Mouse (Mus musculus) large intestine, adult 2 months (tissue): ENCODE measurements around the gene Smarcb1. TPM values are rescaled to one million over a fixed set of nuclear protein-coding genes. Genes with fewer than 3 reads are reported as not detected.
"Not testable (repeated sequence)": the region's sequence is repeated elsewhere in the genome, so short reads cannot be mapped to it uniquely, and the experiment has no call there.

Experiments used
- DNase-seq: peaks from one replicate; pipeline ENCODE4 v3.0.0-alpha.2; 2012; ENCODE audit warnings: low read depth, low spot score
- WGBS: fragments of 180-500 bp; shearing (Covaris S2); methylation state at CpG from one replicate; pipeline ENCODE4 v1.1.7; 2018; 5-methylcytosine and 5-hydroxymethylcytosine counted together
- polyA plus RNA-seq: library from polyadenylated mRNA; depleted of rRNA; stranded (reverse); fragments of >200 nt; gene quantifications from 2 replicates; pipeline ENCODE4 v1.2.3, GENCODE M21; 2012; rRNA removed

Gene Smarcb1
- polyA plus RNA-seq, 1 experiment, result 48.6 TPM

- under 1% methylated on average over 46 of the region's 46 CpGs for WGBS
- not testable (repeated sequence) for DNase-seq
Observed at GRCm38 (mm10) chr10:75859786-75860470, 61.5 kb downstream of the Smarcb1 start, which contains the start of gene Mif. Mif (minus strand) TSS chr10:75860240.

- 3% methylated on average over 27 of the region's 27 CpGs for WGBS
- DNase-seq, result no peak
Observed at GRCm38 (mm10) chr10:75859107-75859746, 62.2 kb downstream of the Smarcb1 start.

- no peak for DNase-seq
- WGBS, result 59% methylated on average over 4 of the region's 4 CpGs
Observed at GRCm38 (mm10) chr10:75857598-75857997, 63.8 kb downstream of the Smarcb1 start.

DNA sequence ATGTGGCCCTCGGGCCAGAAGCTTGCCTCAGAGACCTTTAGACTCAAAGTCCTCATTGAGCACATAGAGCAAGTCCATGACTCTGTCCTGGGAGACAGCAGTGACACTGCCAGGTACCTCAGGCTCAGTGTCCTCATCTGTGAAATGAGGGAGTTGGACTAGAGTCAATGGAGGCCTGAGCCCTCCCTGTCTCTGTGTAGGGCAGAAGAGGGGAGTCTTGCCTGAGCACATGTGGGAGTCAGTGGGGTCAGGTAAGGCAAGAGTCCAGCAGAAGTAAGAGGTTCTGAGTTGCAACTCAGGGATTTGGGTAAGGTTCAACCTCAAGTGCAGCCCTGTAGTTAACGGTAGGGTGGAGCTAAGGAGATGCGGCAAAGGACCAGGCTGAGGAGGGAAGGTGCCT lies 64.4 kb downstream of the Smarcb1 start:
- WGBS, result 73% methylated on average over 3 of the region's 3 CpGs
- DNase-seq, result no peak

DNA sequence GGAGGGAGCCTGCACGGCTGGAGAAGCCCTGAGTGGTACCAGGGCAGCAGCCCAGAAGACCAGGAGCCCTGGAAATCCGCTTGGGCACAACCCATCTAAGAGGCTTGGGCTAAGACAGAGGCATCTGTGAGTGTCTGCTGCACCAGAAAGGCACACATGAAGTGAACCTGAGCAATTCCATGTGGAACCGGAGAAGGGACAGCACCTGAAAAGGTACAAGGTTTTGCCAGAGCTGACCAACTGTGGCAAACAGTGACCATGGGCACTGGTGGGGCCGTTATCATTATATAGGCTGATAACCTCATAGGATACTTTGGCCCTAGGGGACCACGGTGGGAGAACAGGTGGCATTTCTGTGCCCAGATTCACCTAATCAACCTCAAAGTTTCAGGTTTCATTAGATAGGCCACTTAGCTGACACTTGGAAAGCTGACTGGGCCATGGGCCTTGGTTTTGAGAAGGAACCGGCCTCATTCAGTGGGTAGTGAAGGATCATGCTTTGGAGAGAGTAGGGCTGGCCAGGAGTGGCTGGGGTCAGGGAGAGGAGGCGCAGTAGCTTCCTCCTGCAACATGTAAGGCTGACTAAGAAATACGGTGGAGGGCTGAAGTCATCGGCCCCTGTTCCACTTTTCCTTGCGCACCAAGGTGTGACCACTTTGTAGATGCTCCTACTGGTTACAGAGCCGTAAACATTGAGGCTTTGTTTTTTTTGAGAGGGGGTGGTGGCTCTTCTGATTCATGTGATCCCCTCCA lies 65.1 kb downstream of the Smarcb1 start:
- DNase-seq, result no peak
- WGBS, result 87% methylated on average over 11 of the region's 11 CpGs

- no peak for DNase-seq
- WGBS, result 94% methylated on average over 15 of the region's 15 CpGs
Observed at GRCm38 (mm10) chr10:75855416-75855981, 65.9 kb downstream of the Smarcb1 start.

DNA sequence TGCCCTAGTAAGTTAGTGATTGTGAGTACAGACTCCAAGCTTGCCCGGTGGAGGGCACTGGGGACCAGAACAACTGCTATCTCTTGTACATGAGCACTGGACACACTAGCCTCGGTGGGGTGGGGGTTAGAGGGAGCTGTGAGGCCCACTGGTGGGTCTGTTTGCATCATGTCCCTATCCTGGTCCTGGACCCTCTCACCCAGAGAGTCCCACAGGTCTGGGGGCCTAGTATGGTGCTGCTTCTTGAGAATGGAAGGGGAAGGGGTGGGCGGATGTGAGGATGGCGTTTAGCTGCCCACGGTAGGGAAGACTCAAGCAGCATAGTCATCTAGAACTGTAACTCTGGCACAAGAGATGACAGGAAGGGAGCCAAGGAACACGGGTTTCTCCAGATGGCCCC lies 66.6 kb downstream of the Smarcb1 start:
- 88% methylated on average over 6 of the region's 6 CpGs for WGBS
- no peak for DNase-seq

GRCm38 (mm10) chr10:75854096-75854495 lies 67.3 kb downstream of the Smarcb1 start:
- DNase-seq, result no peak
- WGBS, result 64% methylated on average over 5 of the region's 5 CpGs

DNA sequence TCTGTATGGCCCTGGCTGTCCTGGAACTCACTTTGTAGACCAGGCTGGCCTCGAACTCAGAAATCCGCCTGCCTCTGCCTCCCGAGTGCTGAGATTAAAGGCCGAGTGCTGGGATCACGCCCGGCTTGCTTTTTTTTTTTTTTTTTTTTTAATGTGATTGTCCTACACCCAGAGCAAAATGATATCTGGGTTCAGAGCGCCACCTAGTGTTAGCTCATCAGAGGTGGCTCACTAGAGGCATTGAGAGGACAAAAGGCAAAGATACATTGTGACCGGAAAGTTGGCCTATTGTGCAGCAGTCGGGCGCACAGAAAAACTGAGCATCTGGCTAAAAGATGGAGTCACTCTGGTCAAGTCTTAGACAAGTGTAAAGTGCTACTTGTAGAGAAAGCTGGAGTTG lies 68.0 kb downstream of the Smarcb1 start:
- DNase-seq, result no peak
- 15% methylated on average over 10 of the region's 10 CpGs for WGBS

DNA sequence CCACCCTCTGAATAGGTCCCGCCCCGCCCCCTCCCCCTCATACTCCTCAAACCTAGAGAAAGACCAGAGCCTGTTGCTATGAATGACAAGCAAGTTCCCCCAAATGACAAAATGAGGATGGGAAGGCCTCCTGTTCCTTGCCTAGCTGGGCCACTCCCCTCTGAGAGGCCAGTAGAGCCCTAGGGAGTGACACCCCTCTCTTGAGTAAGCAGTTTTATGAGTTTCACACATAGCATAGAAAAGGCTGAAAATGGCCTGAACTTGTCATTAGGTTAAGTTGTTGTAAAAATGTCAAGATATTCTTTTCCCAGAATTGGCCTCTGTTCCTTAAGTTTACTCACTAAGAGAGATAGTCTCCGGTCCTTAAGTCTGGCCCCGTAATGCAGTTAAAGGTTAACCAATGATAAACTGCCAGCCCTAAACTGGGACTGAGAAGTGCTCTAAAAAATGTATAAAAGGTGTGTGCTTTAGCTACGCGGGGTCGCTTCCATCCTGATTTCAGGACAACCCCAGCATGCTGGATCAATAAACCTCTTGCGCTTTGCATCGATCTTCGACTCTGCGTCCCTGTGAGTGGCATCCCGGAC lies 68.8 kb downstream of the Smarcb1 start:
- no peak for DNase-seq
- whole genome bisulfite sequencing, result 46% methylated on average over 12 of the region's 12 CpGs

DNA sequence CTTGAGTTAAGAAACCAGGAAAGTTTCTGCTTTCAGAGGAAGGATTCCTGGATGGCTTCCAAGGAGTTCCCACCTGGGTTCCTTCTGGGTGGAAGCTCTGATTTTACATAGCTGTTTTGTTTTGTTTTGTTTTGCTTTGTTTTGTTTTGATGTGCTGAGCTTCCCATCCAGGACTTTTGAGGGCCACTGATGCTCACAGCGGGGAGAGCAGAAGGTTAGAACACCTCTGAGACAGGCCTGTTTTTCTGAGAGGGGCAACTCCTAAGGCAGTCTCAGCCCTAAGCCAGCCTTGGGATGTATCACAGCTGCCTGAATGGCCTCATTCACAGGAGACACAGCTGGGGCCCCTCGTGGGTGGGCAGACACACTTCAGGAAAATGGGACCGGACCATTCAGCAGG lies 69.7 kb downstream of the Smarcb1 start:
- WGBS, result 73% methylated on average over 3 of the region's 3 CpGs
- no peak for DNase-seq

GRCm38 (mm10) chr10:75851076-75851475 lies 70.3 kb downstream of the Smarcb1 start:
- DNase-seq, result no peak

DNA sequence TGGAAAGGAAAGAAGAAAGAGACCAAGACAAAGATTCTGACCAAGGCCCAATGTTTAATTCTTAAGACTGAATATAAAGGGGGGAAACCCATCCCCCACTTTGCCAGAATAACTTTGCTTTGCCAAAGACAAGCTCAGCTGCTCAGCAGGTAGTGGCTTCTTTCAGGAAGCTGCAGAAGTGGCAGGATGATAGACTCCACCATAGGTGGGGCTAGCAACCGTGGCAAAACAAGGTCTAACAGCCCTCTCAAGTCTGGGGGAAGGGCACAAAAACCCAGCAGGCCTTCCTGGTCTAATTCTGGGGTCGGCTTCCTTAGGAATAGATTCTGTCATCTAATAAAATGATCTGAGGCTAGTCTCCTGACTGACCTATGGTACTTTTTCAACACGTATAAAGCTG lies 73.0 kb downstream of the Smarcb1 start:
- 32% methylated on average over 3 of the region's 3 CpGs for whole genome bisulfite sequencing
- no peak for DNase-seq

More at GRCm38 (mm10) chr10:75851076-75851475, 70.3 kb downstream of the Smarcb1 start:
- WGBS, result 58% methylated on average over 6 of the region's 6 CpGs

Other genes starting within 250 kb of the Smarcb1 start
- 20.3 and 36.0 TPM in 2 replicates for gene Cabin1, start 157.3 kb downstream of the Smarcb1 start, polyA plus RNA-seq
- 81.4 and 104 TPM in 2 replicates for gene Ddt, start 148.2 kb downstream of the Smarcb1 start, polyA plus RNA-seq
- 0.48 and 0.58 TPM in 2 replicates for gene Gm20441, start 140.7 kb downstream of the Smarcb1 start, polyA plus RNA-seq
- gene Gstt3, start 140.2 kb downstream of the Smarcb1 start, polyA plus RNA-seq, result 48.6 and 59.5 TPM in 2 replicates
- 44.8 and 68.1 TPM in 2 replicates for gene Gstt1, start 123.0 kb downstream of the Smarcb1 start, polyA plus RNA-seq
- gene Gstt4, start 99.1 kb downstream of the Smarcb1 start, polyA plus RNA-seq, result not detected in 2 replicates
- 115 and 146 TPM in 2 replicates for gene Gstt2, start 84.2 kb downstream of the Smarcb1 start, polyA plus RNA-seq
- 739 and 807 TPM in 2 replicates for gene Mif, start 61.4 kb downstream of the Smarcb1 start, polyA plus RNA-seq
- gene Derl3, start 28.2 kb downstream of the Smarcb1 start, polyA plus RNA-seq, result 39.2 and 101 TPM in 2 replicates
- 348 and 403 TPM in 2 replicates for gene Chchd10, start 11.5 kb upstream of the Smarcb1 start, polyA plus RNA-seq
- 5.3 and 7.6 TPM in 2 replicates for gene Mmp11, start 14.9 kb upstream of the Smarcb1 start, polyA plus RNA-seq
- 0.30 TPM in 1 of 2 replicates, not detected in the other for gene Gm867, start 19.1 kb upstream of the Smarcb1 start, polyA plus RNA-seq
- 28.0 and 43.9 TPM in 2 replicates for gene Vpreb3, start 21.4 kb upstream of the Smarcb1 start, polyA plus RNA-seq
- gene Gm5134, start 32.9 kb upstream of the Smarcb1 start, polyA plus RNA-seq, result 0.19 and 0.34 TPM in 2 replicates
- gene Zfp280b, start 111.0 kb upstream of the Smarcb1 start, polyA plus RNA-seq, result 6.5 and 9.4 TPM in 2 replicates
- gene Slc5a4b, start 189.3 kb upstream of the Smarcb1 start, polyA plus RNA-seq, result 2.2 and 33.6 TPM in 2 replicates
- 4.3 and 38.0 TPM in 2 replicates for gene Slc5a4a, start 225.8 kb upstream of the Smarcb1 start, polyA plus RNA-seq